14 mouse cellular contexts compared by ENCODE assay signal in genomic region chr2:165976874-165977273, GRCm38 (mm10). TPM values are rescaled to one million over a fixed set of nuclear protein-coding genes. Genes with fewer than 3 reads are reported as not detected.
DNase-seq lines count a peak whose midpoint lies in the region; ATAC-seq and TF ChIP-seq lines count a peak whose summit lies in the region.
"Had no signal": no experiment of that assay in that cellular context is flagged by ENCODE, and none has a peak within 500 bp of the region (broad histone marks: within the 10 kb centered on the region; RNA-seq: fewer than 3 reads in every experiment).

No protein-coding gene starts in this region.

- peak overlapping the region; percentile 23; the same call in 1 of the 2 replicates for H3K4me2 ChIP-seq in liver, embryonic 11.5 days
- H3K4me2 ChIP-seq in stomach, postnatal 0 days (replicated peaks; ENCODE audit: low read depth) = no peak overlapping the region
- H3K4me2 ChIP-seq: embryonic facial prominence, embryonic 15.5 days; hindbrain, embryonic 15.5 days; lung, embryonic 14.5 days; midbrain, embryonic 12.5 days had no signal

- H3K4me1 ChIP-seq in lung, adult 2 months (ENCODE audit: control insufficient read depth, insufficient read depth, low read length) = peaks cover 6% of the 10 kb centered on the region
- H3K4me1 ChIP-seq in bone marrow macrophage, adult 2 months (ENCODE audit: control insufficient read depth, insufficient read depth, low read length) = peaks cover 27% of the 10 kb centered on the region
- H3K4me1 ChIP-seq in liver, embryonic 11.5 days (replicated peaks; ENCODE audit: control insufficient read depth, insufficient read depth, low read length) = peaks cover 15% of the 10 kb centered on the region
- no peaks in the 10 kb centered on the region for H3K4me1 ChIP-seq in stomach, postnatal 0 days (replicated peaks; ENCODE audit: control insufficient read depth, insufficient read depth)
- H3K4me1 ChIP-seq: embryonic facial prominence, embryonic 15.5 days; hindbrain, embryonic 15.5 days; midbrain, embryonic 12.5 days had no signal

- H3K27me3 ChIP-seq in liver, embryonic 11.5 days (replicated peaks; ENCODE audit: control insufficient read depth, insufficient read depth, low read length) = no peaks in the 10 kb centered on the region
- H3K27me3 ChIP-seq in stomach, postnatal 0 days (ENCODE audit: control insufficient read depth, insufficient read depth, low read length) = no peaks in the 10 kb centered on the region
- H3K27me3 ChIP-seq: embryonic facial prominence, embryonic 15.5 days; hindbrain, embryonic 15.5 days; midbrain, embryonic 12.5 days had no signal

- H3K36me3 ChIP-seq in liver, embryonic 11.5 days (ENCODE audit: control insufficient read depth, insufficient read depth, low read length) = no peaks in the 10 kb centered on the region
- no peaks in the 10 kb centered on the region for H3K36me3 ChIP-seq in stomach, postnatal 0 days (ENCODE audit: control insufficient read depth, insufficient read depth, low read length)
- H3K36me3 ChIP-seq: embryonic facial prominence, embryonic 15.5 days; hindbrain, embryonic 15.5 days; midbrain, embryonic 12.5 days had no signal

- H3K9ac ChIP-seq in liver, embryonic 11.5 days (ENCODE audit: low read depth, low read length) = no peak overlapping the region
- no peak overlapping the region for H3K9ac ChIP-seq in stomach, postnatal 0 days (ENCODE audit: low read length)
- H3K9ac ChIP-seq: embryonic facial prominence, embryonic 15.5 days; forebrain, postnatal 0 days; hindbrain, embryonic 15.5 days; lung, embryonic 14.5 days; midbrain, embryonic 12.5 days had no signal

- H3K4me3 ChIP-seq in lung, adult 2 months (replicated peaks; ENCODE audit: extremely low read depth, low read depth, low read length) = no peak overlapping the region
- H3K4me3 ChIP-seq in bone marrow macrophage, adult 2 months (ENCODE audit: insufficient read depth, low read length) = no peak overlapping the region
- no peak overlapping the region for H3K4me3 ChIP-seq in liver, embryonic 11.5 days (ENCODE audit: low read depth, low read length)
- no peak overlapping the region for H3K4me3 ChIP-seq in stomach, postnatal 0 days (ENCODE audit: low read depth, low read length)
- H3K4me3 ChIP-seq: embryonic facial prominence, embryonic 15.5 days; hindbrain, embryonic 15.5 days; midbrain, embryonic 12.5 days had no signal

- no peak for TF ChIP-seq EP300 in stomach, postnatal 0 days (optimal IDR thresholded peaks at IDR 0.05)

- no peak for TF ChIP-seq POLR2A in lung, adult 2 months (IDR thresholded peaks at IDR 0.05; ENCODE audit: borderline replicate concordance, extremely low read depth, low read depth, low read length)
- no peak for TF ChIP-seq POLR2A in bone marrow macrophage, adult 2 months (IDR thresholded peaks at IDR 0.05; ENCODE audit: borderline replicate concordance, low read depth, low read length)

- 30% methylated on average over 5 of the region's 5 CpGs for WGBS in lung, adult 2 months
- 38% methylated on average over 5 of the region's 5 CpGs for WGBS in liver, embryonic 11.5 days
- 49% methylated on average over 5 of the region's 5 CpGs for WGBS in stomach, postnatal 0 days

- H3K9me3 ChIP-seq in liver, embryonic 11.5 days (ENCODE audit: control insufficient read depth, low read length) = no peaks in the 10 kb centered on the region
- no peaks in the 10 kb centered on the region for H3K9me3 ChIP-seq in stomach, postnatal 0 days (ENCODE audit: control insufficient read depth, low read length)
- H3K9me3 ChIP-seq: embryonic facial prominence, embryonic 15.5 days; hindbrain, embryonic 15.5 days; midbrain, embryonic 12.5 days had no signal

- DNase-seq in lung, postnatal 36 days = peak; percentile 52
- no peak for DNase-seq in lung, adult 2 months
- DNase-seq in liver, embryonic 11.5 days (ENCODE audit: low spot score) = no peak
- DNase-seq in stomach, postnatal 0 days (ENCODE audit: low spot score) = no peak
- DNase-seq in frontal cortex, postnatal 25 days (ENCODE audit: low spot score in 2 of 2) = no peak
- DNase-seq in layer of hippocampus, postnatal 14 days (ENCODE audit: low spot score in 2 of 2) = no peak
- DNase-seq: cerebellum, postnatal 25 days; forebrain, postnatal 0 days; gastrocnemius, postnatal 25 days; lung, embryonic 14.5 days had no signal

- peak overlapping the region; percentile 44 for H3K27ac ChIP-seq in bone marrow macrophage, adult 2 months (ENCODE audit: insufficient read depth, low read depth, low read length)
- no peak overlapping the region for H3K27ac ChIP-seq in liver, embryonic 11.5 days (ENCODE audit: low read depth, low read length)
- peak overlapping the region; percentile 30 for H3K27ac ChIP-seq in stomach, postnatal 0 days (replicated peaks)
- H3K27ac ChIP-seq: embryonic facial prominence, embryonic 15.5 days; hindbrain, embryonic 15.5 days; midbrain, embryonic 12.5 days had no signal

- no peak for TF ChIP-seq CTCF in lung, adult 2 months (IDR thresholded peaks at IDR 0.05; ENCODE audit: insufficient read depth, low read length)
- TF ChIP-seq CTCF in bone marrow macrophage, adult 2 months (IDR thresholded peaks at IDR 0.05; ENCODE audit: low read depth, low read length) = no peak
- TF ChIP-seq CTCF in stomach, postnatal 0 days (IDR thresholded peaks at IDR 0.05; ENCODE audit: low read depth) = no peak

- no peak for ATAC-seq in liver, embryonic 11.5 days (replicated peaks; ENCODE audit: low FRiP score)
- no peak for ATAC-seq in stomach, postnatal 0 days (ENCODE audit: low FRiP score, low TSS enrichment)
- ATAC-seq: forebrain, postnatal 0 days had no signal

RNA-seq across cellular contexts. Expression of gene Ncoa3, which starts 15.6 kb away (rescaled TPM):
- polyA plus RNA-seq in lung, adult 2 months (2012; rRNA removed) = 35.3 and 40.3 TPM in 2 replicates
- polyA plus RNA-seq in bone marrow macrophage, adult 2 months (2012; ENCODE audit: insufficient read depth, insufficient read length, missing spikeins) = 118 and 119 TPM in 2 replicates
- polyA plus RNA-seq in liver, embryonic 11.5 days (2014; fragmentation: Nextera tagmentation; extraction: Ambion mirVana) = 15.2 and 16.6 TPM in 2 replicates
- polyA plus RNA-seq in stomach, postnatal 0 days (2015; fragmentation: Nextera tagmentation; extraction: Ambion mirVana) = 7.5 and 8.3 TPM in 2 replicates
- total RNA-seq in layer of hippocampus, postnatal 14 days (2021) = 10 to 100 TPM; 32.0 to 32.6 TPM
